Comparison of ENCODE assay signal across 37 mouse cellular contexts in the genomic region with DNA sequence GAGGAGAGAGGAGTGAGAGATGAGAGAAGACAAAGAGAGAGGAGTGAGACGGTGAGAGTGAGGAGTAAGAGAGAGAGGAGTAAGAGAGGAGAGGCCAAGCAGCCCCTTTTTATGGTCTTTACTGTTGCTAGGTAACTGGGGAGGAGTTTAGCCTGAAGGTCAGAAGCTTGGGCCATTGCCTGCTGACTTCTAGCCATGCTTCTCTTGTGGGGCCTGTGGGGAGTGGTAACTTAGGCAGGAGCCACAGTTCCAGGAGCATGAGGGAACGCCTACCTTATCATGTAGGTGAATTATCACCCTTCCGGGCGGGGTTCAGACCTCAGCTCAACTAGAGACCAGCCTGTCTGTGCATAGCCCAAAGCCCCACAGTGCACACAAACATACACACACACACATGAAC. TPM values are rescaled to one million over a fixed set of nuclear protein-coding genes. Genes with fewer than 3 reads are reported as not detected.
"Had no signal": no experiment of that assay in that cellular context is flagged by ENCODE, and none has a peak within 500 bp of the region (broad histone marks: within the 10 kb centered on the region; RNA-seq: fewer than 3 reads in every experiment).

No protein-coding gene starts in this region.

- ATAC-seq: hindbrain, embryonic 16.5 days; inflammation-experienced regulatory T-cells, adult 6 months had no signal

- H3K4me3 ChIP-seq: gastrocnemius, adult 2 months; heart, adult 2 months; heart, embryonic 12.5 days; hindbrain, embryonic 10.5 days; hindbrain, embryonic 12.5 days; layer of hippocampus, adult 2 months; left cerebral cortex, adult 2 months; limb, embryonic 10.5 days; limb, embryonic 12.5 days; liver, embryonic 13.5 days; liver, embryonic 15.5 days had no signal

- H3K4me2 ChIP-seq: heart, embryonic 12.5 days; hindbrain, embryonic 12.5 days; hindbrain, embryonic 14.5 days; limb, embryonic 12.5 days; liver, embryonic 11.5 days; liver, embryonic 13.5 days; liver, embryonic 15.5 days had no signal

- H3K36me3 ChIP-seq: heart, embryonic 12.5 days; hindbrain, embryonic 10.5 days; hindbrain, embryonic 12.5 days; limb, embryonic 10.5 days; limb, embryonic 12.5 days; liver, embryonic 13.5 days; liver, embryonic 15.5 days had no signal

- H3K27ac ChIP-seq: gastrocnemius, adult 2 months; heart, adult 2 months; hindbrain, embryonic 10.5 days; hindbrain, embryonic 12.5 days; hindbrain, embryonic 14.5 days; layer of hippocampus, adult 2 months; left cerebral cortex, adult 2 months; limb, embryonic 10.5 days; limb, embryonic 12.5 days; liver, embryonic 13.5 days; liver, embryonic 15.5 days had no signal

- DNase-seq: gastrocnemius, adult 2 months; gastrocnemius, postnatal 10 days; gastrocnemius, postnatal 25 days; heart, adult 2 months; heart, postnatal 10 days; heart, postnatal 4 days; kidney, adult 18-20 months; kidney, adult 8-10 months; kidney, postnatal 10 days; kidney, postnatal 25 days; kidney, postnatal 4 days; liver; liver, embryonic 13.5 days had no signal

- H3K4me1 ChIP-seq: heart, embryonic 12.5 days; hindbrain, embryonic 10.5 days; hindbrain, embryonic 12.5 days; limb, embryonic 10.5 days; limb, embryonic 12.5 days; liver, embryonic 15.5 days had no signal

- H3K27me3 ChIP-seq: hindbrain, embryonic 12.5 days; limb, embryonic 12.5 days; liver, embryonic 13.5 days; liver, embryonic 15.5 days had no signal

- H3K9ac ChIP-seq: heart, embryonic 12.5 days; hindbrain, embryonic 12.5 days; hindbrain, embryonic 14.5 days; limb, embryonic 12.5 days; liver, embryonic 13.5 days; liver, embryonic 15.5 days had no signal

- H3K9me3 ChIP-seq: limb, embryonic 10.5 days; liver, embryonic 13.5 days; liver, embryonic 15.5 days had no signal

RNA-seq across cellular contexts. Expression of gene Ccl24, which starts 36.9 kb away (rescaled TPM):
- total RNA-seq: layer of hippocampus, adult 2 months; layer of hippocampus, postnatal 10 days; left cerebral cortex, postnatal 14 days had no signal
- polyA plus RNA-seq: inflammation-experienced regulatory T-cells, adult 6 months had no signal

RNA-seq across cellular contexts. Expression of gene Ccl26, which starts 46.4 kb away (rescaled TPM):
- total RNA-seq: gastrocnemius, adult 2 months; gastrocnemius, postnatal 10 days; gastrocnemius, postnatal 25 days; gastrocnemius, postnatal 4 days; granulocyte monocyte progenitor cell, adult 5-6 weeks; heart, adult 2 months; heart, postnatal 10 days; heart, postnatal 25 days; heart, postnatal 4 days; layer of hippocampus, adult 2 months; layer of hippocampus, postnatal 10 days; layer of hippocampus, postnatal 25 days; left cerebral cortex, adult 2 months; left cerebral cortex, postnatal 14 days; left cerebral cortex, postnatal 36 days had no signal
- polyA plus RNA-seq: heart, adult 2 months; heart, embryonic 12.5 days; heart, embryonic 14.5 days; heart, embryonic 16.5 days; hindbrain, embryonic 10.5 days; hindbrain, embryonic 12.5 days; hindbrain, embryonic 14.5 days; hindbrain, embryonic 16.5 days; inflammation-experienced regulatory T-cells, adult 6 months; kidney, embryonic 14.5 days; kidney, embryonic 16.5 days; limb, embryonic 10.5 days; limb, embryonic 12.5 days; limb, embryonic 14.5 days; liver, embryonic 11.5 days; liver, embryonic 13.5 days; liver, embryonic 15.5 days had no signal
